Mouse (Mus musculus): ENCODE data around the gene Ppp1r18. TPM values are rescaled to one million over a fixed set of nuclear protein-coding genes. Genes with fewer than 3 reads are reported as not detected.

The Ppp1r18 gene
- polyA plus RNA-seq, 1 experiment from 2014 or later = 19.3 TPM

DNA sequence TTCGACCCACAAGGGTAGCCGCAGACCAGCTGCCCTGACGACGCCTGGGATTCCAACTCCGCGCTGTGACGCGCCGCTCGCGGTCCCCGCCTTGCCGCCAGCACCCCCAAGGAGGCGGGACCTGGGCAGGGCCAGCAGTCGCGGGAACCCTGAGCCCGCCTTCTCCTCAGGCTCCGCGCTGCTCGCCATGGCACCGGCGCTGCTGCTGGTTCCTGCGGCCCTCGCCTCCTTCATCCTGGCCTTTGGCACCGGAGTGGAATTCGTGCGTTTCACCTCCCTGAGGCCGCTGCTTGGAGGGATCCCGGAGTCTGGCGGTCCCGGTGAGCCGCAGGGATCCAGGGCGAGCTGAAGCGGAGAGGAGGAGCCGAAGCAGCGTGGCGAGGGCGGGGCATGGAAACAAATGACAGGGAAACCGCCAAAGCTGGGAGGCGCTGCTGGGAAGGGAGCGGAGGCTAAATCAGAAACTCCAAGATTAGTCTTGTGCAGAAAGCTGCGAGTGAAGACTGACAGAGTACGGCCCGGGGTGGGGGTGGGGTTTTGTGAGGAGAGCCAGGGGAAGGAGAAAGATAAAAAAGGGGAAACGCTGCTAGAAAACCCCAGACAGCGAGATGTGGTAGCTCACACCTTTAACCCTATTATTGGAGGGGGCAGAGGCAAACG, 4.1 kb upstream of the Ppp1r18 start, which contains the start of gene Nrm:
Gene Nrm, plus strand, starts transcription at position 121 of the 660 bp plus-strand sequence.
- H3K9me3 ChIP-seq (replicated peaks) = no peaks in the 10 kb centered on the region
- H3K4me2 ChIP-seq = peak within 1 kb of the TSS; percentile 57
- peak within 1 kb of the TSS; percentile 73 for H3K4me3 ChIP-seq (replicated peaks)
- peak within 1 kb of the TSS; percentile 82 for H3K9ac ChIP-seq (replicated peaks)
- H3K27me3 ChIP-seq (replicated peaks) = no peaks in the 10 kb centered on the region
- H3K4me1 ChIP-seq = peaks cover 30% of the 10 kb centered on the region
- WGBS = under 1% methylated on average over 47 of the region's 47 CpGs
- peak; percentile 91 for ATAC-seq (ENCODE audit: low FRiP score)
- peak within 1 kb of the TSS; percentile 97 for H3K27ac ChIP-seq (replicated peaks)
- H3K36me3 ChIP-seq = peaks cover 24% of the 10 kb centered on the region

GRCm38 (mm10) chr17:35864832-35865353, 500 bp upstream of the Ppp1r18 start:
- peak overlapping the region; percentile 90 for H3K4me2 ChIP-seq
- no peak for ATAC-seq (ENCODE audit: low FRiP score)

DNA sequence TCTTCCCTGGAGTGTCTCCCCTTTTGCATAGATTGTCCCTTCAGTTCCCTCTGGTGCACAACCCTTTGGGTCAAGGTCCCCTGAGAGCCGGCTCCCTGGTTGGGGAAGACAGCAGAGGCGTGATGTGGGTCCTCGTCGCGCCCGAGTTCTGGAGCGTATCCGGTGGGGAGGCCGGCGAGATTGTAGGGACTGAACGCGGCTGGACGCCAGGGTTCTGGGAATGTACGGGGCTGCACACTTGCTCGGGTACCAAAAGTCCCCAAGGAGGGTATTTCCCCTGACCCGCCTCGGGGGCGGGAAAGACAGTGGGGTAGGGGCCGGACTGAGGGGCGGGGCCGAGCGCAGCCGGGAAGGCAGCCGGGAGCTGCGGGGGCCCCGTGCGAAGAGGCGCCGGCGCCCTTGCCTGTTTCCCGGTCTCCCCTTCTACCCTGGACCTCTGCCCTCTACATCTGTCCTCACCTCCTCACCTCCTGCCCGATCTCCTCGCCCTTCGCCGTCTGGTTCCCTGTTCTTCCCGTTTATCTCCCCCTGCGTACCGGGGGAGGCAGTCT, 963 bp downstream of the Ppp1r18 start:
- no peaks in the 10 kb centered on the region for H3K9me3 ChIP-seq (replicated peaks)
- H3K27me3 ChIP-seq (replicated peaks) = no peaks in the 10 kb centered on the region
- peaks cover 69% of the 10 kb centered on the region for H3K4me1 ChIP-seq
- H3K4me2 ChIP-seq = peak overlapping the region; percentile 90
- peak overlapping the region; percentile 66 for H3K4me3 ChIP-seq (replicated peaks)
- WGBS = under 1% methylated on average over 36 of the region's 38 CpGs
- peak; percentile 44 for ATAC-seq (ENCODE audit: low FRiP score)
- no peaks in the 10 kb centered on the region; the same call in 1 of the 2 replicates for H3K36me3 ChIP-seq
- peak overlapping the region; percentile 81 for H3K9ac ChIP-seq (replicated peaks)
- peak overlapping the region; percentile 95 for H3K27ac ChIP-seq (replicated peaks)

More at GRCm38 (mm10) chr17:35864832-35865353, 500 bp upstream of the Ppp1r18 start:
- WGBS = 28% methylated on average over 10 of the region's 10 CpGs
- Histone ChIP-seq H3K27me3 (replicated peaks) (no peaks in the 10 kb centered on the region), H3K36me3 (no peaks in the 10 kb centered on the region), H3K9me3 (replicated peaks) (no peaks in the 10 kb centered on the region), H3K9ac (replicated peaks) (peak overlapping the region; percentile 81), H3K27ac (replicated peaks) (peak overlapping the region; percentile 95), H3K4me3 (replicated peaks) (peak overlapping the region; percentile 66), H3K4me1 (peaks cover 63% of the 10 kb centered on the region)

DNA sequence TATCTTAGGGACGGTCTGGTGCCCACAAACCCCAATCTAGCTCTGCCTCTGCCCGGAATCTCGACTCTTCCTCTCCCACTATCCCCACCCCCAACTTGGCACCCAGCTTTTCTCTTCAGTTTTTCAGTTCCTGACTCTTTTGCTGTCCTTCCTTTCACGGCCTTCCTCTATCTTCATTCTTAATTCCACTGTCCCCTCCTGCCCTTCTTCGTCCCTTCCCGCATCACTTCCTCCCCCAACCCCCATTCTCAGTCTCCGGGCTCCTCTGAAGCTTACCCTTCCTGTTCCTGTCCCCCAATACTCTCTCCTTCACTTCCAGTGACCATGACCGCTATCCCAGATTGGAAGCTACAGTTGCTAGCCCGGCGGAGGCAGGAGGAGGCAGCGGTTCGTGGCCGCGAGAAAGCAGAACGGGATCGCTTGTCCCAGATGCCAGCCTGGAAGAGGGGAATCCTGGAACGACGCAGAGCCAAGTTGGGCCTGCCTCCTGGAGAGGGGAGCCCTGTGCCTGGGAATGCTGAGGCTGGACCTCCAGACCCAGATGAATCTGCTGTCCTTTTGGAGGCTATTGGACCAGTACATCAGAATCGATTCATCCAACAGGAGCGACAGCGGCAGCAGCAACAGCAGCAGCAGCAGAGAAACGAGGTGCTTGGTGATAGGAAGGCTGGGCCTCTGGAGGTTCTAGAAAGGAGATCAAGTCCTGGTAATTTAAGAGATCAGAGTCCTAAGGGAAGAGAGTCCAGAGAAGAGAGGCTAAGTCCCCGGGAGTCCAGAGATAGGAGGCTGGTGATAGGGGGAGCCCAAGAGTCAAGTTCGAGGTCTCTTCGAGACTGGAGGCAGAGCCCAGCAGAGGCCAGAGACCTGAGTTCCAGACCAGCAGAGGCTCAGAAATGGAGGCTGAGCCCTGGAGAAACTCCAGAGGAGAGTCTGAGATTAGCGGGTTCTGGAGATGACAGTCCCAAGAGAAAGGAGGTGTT, 1.8 kb downstream of the Ppp1r18 start:
- H3K9ac ChIP-seq (replicated peaks) = peak overlapping the region; percentile 81
- no peak for ATAC-seq (ENCODE audit: low FRiP score)
- H3K27ac ChIP-seq (replicated peaks) = peak overlapping the region; percentile 95
- peak overlapping the region; percentile 66 for H3K4me3 ChIP-seq (replicated peaks)
- 7% methylated on average over 26 of the region's 26 CpGs for WGBS
- H3K27me3 ChIP-seq (replicated peaks) = no peaks in the 10 kb centered on the region
- H3K4me1 ChIP-seq = peaks cover 69% of the 10 kb centered on the region
- H3K4me2 ChIP-seq = peak overlapping the region; percentile 90
- H3K9me3 ChIP-seq (replicated peaks) = no peaks in the 10 kb centered on the region
- no peaks in the 10 kb centered on the region; the same call in 1 of the 2 replicates for H3K36me3 ChIP-seq

DNA sequence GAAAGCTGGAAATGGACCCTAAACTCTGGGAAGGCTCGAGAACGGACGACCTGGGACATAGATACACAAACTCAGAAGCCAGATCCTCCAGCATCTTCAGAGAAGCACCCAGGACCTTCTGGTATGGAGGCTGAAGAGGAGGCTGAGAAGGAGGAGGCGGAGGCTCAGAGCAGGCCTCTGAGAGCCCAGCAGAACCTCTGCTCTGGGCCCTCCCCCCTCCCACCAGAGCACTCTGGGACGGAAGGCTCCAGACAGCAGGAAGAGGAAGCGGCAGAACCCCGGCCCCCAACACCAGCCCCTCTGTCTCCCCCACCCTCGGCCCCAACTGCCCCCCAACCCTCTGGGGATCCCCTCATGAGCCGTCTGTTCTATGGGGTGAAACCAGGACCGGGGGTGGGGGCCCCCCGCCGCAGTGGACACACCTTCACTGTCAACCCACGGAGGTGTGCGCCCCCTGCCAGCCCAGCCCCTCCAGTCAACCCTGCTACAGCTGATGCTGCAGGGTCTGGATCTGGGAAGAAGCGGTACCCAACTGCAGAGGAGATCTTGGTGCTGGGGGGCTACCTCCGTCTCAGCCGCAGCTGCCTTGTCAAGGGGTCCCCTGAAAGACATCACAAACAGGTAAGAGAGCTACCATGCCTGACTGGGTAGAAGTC, 2.9 kb downstream of the Ppp1r18 start:
- peak overlapping the region; percentile 66 for H3K4me3 ChIP-seq (replicated peaks)
- peak overlapping the region; percentile 81 for H3K9ac ChIP-seq (replicated peaks)
- H3K27me3 ChIP-seq (replicated peaks) = no peaks in the 10 kb centered on the region
- no peaks in the 10 kb centered on the region for H3K9me3 ChIP-seq (replicated peaks)
- H3K27ac ChIP-seq (replicated peaks) = peak overlapping the region; percentile 95
- 36% methylated on average over 17 of the region's 17 CpGs for WGBS
- H3K4me2 ChIP-seq = peak overlapping the region; percentile 90
- H3K4me1 ChIP-seq = peaks cover 79% of the 10 kb centered on the region
- ATAC-seq (ENCODE audit: low FRiP score) = no peak
- H3K36me3 ChIP-seq = no peaks in the 10 kb centered on the region; the same call in 1 of the 2 replicates

DNA sequence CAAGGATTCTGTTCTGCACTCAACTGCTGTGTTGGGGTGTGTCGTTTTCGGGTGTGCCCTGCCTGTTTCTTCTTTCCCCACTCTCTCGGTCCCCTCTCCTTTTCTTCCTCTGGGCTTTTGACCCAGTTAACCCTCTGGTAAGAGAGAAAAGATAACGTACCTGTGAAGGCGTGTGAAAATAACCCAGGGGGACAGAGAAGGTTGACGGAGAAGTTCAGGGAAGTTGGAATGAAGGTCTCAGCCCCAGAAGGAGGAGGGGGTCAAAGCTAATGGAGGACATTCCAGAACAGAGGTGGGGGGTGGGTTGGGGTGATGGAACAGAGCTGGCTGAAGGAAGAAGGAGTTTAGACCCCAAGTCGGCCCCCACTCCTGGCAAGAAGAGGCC, 3.6 kb downstream of the Ppp1r18 start:
- ATAC-seq (ENCODE audit: low FRiP score) = no peak

DNA sequence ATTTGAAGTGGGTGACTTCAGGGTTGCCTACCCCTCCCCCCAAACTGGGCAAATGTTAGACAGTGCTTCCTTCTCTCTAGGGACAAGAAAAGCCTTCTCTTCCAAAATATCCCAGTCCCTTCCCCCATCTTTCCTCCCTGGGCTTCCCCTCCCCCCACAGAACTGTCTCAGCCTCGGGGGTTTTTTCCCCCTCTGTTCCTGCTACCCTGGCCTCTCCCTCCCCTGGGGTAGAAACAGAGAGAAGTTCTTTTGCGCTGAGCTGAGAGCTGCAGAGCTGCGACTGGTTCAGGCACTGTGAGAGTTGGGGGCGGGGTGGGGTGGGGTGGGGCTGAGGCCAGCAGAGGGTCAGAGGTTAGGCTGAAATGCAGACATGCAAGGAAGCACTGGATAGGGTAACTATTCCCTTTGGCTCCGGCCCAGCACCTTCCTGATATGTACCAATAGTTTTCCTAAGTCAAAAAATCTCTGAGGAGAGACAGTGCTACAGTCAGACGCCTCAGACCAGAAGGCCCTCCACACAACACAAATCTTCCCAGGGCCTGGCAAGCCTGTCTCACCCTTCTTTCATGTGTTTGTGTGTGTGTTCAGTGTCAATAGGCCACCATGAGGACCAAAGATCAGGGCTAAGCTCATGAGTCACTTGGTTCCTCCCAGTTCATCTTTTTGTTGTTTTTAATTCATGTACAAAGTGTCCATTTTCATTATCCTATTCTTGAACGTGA, 4.1 kb downstream of the Ppp1r18 start:
- Histone ChIP-seq H3K4me3 (replicated peaks) (peak overlapping the region; percentile 66), H3K4me1 (peaks cover 83% of the 10 kb centered on the region), H3K27me3 (replicated peaks) (no peaks in the 10 kb centered on the region), H3K36me3 (peaks cover 6% of the 10 kb centered on the region), H3K9me3 (replicated peaks) (no peaks in the 10 kb centered on the region), H3K9ac (replicated peaks) (peak overlapping the region; percentile 81), H3K4me2 (peak overlapping the region; percentile 90), H3K27ac (replicated peaks) (peak overlapping the region; percentile 95)
- no peak for ATAC-seq (ENCODE audit: low FRiP score)
- WGBS = 4% methylated on average over 7 of the region's 7 CpGs

More for the DNA sequence above, 3.6 kb downstream of the Ppp1r18 start:
- H3K4me2 ChIP-seq = peak overlapping the region; percentile 90
- H3K27me3 ChIP-seq (replicated peaks) = no peaks in the 10 kb centered on the region
- 7% methylated on average over 7 of the region's 7 CpGs for WGBS
- no peaks in the 10 kb centered on the region for H3K9me3 ChIP-seq (replicated peaks)
- H3K4me3 ChIP-seq (replicated peaks) = peak overlapping the region; percentile 66
- peak overlapping the region; percentile 95 for H3K27ac ChIP-seq (replicated peaks)
- H3K9ac ChIP-seq (replicated peaks) = peak overlapping the region; percentile 81
- peaks cover 83% of the 10 kb centered on the region for H3K4me1 ChIP-seq
- H3K36me3 ChIP-seq = peaks cover under 1% of the 10 kb centered on the region; the same call in 1 of the 2 replicates

DNA sequence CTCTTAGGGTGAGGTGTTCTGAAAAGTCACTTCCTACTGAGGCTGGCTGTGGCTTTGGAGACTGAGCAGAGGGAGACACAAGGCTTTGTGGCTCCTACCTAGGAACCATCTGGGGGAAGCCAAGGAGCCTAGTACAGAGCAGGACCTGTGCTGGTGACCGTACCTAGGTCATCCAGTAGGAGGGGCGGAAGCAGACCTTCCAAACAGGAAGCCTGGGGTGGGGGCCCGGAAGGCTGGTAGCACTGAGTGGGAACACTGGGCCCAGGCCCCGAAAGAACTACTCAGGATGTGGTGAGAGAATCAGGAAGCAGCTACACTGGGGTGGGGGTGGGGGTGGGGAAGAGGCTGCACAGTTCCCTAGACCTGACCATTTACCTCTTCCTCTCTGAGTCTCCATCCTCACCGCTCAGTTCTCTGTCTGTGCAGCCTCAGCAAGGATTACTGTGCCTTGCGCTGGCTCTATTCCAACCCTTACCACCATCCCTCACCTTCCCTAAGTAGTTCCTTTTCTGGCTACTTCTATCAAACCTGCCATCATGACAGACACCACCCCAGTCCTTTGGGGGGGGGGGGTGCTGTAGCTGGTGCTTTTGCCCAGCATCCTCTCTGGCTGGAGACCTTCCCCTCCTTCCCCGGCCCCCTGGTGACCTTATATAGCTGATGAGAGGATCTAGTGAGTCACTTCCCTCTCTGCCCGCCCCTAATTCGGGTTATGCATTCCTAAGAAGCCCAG, 4.9 kb downstream of the Ppp1r18 start:
- H3K4me2 ChIP-seq = peak overlapping the region; percentile 90
- ATAC-seq (ENCODE audit: low FRiP score) = no peak
- peaks cover 78% of the 10 kb centered on the region for H3K4me1 ChIP-seq
- H3K9ac ChIP-seq (replicated peaks) = peak overlapping the region; percentile 44
- H3K36me3 ChIP-seq = peaks cover 14% of the 10 kb centered on the region
- H3K4me3 ChIP-seq (replicated peaks) = peak overlapping the region; percentile 66
- no peaks in the 10 kb centered on the region for H3K27me3 ChIP-seq (replicated peaks)
- no peaks in the 10 kb centered on the region for H3K9me3 ChIP-seq (replicated peaks)
- peak overlapping the region; percentile 95 for H3K27ac ChIP-seq (replicated peaks)
- 66% methylated on average over 9 of the region's 9 CpGs for WGBS

DNA sequence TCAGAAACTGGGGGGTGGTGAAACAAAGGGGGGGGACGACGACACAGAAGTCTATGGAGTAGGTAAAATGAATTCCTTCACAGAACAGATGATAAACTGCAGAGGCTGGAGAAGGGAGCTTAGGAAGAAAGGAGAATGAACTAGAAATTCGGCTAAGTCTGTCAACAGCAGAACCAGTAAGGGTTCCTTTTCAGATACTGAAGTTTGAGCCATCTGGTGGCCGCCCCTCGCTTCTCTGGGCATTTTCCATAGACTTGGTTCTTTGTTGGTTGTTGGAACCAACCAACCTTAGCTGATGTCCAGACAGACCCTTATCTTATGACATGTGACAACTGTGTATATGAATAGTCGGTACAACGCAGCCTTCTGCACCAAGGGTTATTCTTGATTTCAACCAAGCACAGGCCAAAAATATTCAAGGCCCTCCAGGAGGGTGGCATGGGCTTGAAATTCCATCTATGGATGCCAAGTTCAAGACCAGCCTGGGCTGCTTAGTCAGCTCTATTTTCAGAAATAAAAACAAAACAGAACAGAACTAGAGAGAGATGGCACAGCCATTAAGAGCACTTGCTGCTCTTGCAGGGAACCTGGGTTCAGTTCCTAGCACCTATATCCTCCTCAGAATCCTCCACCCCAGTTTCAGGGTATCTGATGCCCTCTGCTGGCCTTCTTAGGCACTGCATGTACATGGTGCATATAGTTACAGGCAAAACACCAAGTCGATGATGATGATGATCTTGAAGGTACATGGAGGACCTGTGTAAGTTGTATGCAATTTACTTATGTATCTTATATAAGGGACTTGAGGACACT, 5.7 kb downstream of the Ppp1r18 start:
- Histone ChIP-seq H3K4me3 (replicated peaks) (peak overlapping the region; percentile 66), H3K4me1 (peaks cover 76% of the 10 kb centered on the region), H3K9me3 (replicated peaks) (no peaks in the 10 kb centered on the region), H3K36me3 (peaks cover 18% of the 10 kb centered on the region), H3K4me2 (peak overlapping the region; percentile 90), H3K27ac (replicated peaks) (peak overlapping the region; percentile 95; the same call in 1 of the 2 replicates), H3K27me3 (replicated peaks) (no peaks in the 10 kb centered on the region), H3K9ac (replicated peaks) (0 out of 2 replicates have a peak overlapping the region, but pooled peaks have one; percentile 44)
- 90% methylated on average over 8 of the region's 8 CpGs for WGBS
- no peak for ATAC-seq (ENCODE audit: low FRiP score)

Data from neural tube, embryonic 15.5 days (tissue).